Mouse (Mus musculus) cerebellum, postnatal 25 days (tissue): ENCODE measurements at regions not wholly inside any gene's neighbourhood (a gene's known extent, or its start where the extent isn't known, plus 50 kb on each side); places are given as distances from the start of the nearest gene placed in this dataset.

Experiments used
- DNase-seq, 2 experiments: peaks; one replicate each; pipeline ENCODE4 v3.0.0; 2021; ENCODE audit warnings: mixed read lengths in 2 of 2

GRCm38 (mm10) chr9:94467846-94468245 lies 70.0 kb downstream of the 1190002N15Rik start:
- DNase-seq = no peak

- DNase-seq = peak; percentile 24 to 35
Measured at GRCm38 (mm10) chr9:94456085-94456531, 81.8 kb downstream of the 1190002N15Rik start.

GRCm38 (mm10) chr9:94455466-94455865 lies 82.4 kb downstream of the 1190002N15Rik start:
- DNase-seq = no peak

GRCm38 (mm10) chr9:94449911-94450310 lies 88.0 kb downstream of the 1190002N15Rik start:
- DNase-seq = no peak

GRCm38 (mm10) chr9:94446182-94446763 lies 91.6 kb downstream of the 1190002N15Rik start:
- no peak for DNase-seq

- no peak for DNase-seq
Measured at GRCm38 (mm10) chr9:94444140-94444789, 93.6 kb downstream of the 1190002N15Rik start.

GRCm38 (mm10) chr9:94441393-94441792 lies 96.5 kb downstream of the 1190002N15Rik start:
- no peak for DNase-seq

- no peak for DNase-seq
Measured at GRCm38 (mm10) chr9:94433468-94433867, 104.4 kb downstream of the 1190002N15Rik start.

GRCm38 (mm10) chr9:94432144-94432747 lies 105.6 kb downstream of the 1190002N15Rik start:
- DNase-seq = no peak

- no peak for DNase-seq
Measured at GRCm38 (mm10) chr9:94431540-94431939, 106.3 kb downstream of the 1190002N15Rik start.

- DNase-seq = no peak
Measured at GRCm38 (mm10) chr9:94430996-94431395, 106.9 kb downstream of the 1190002N15Rik start.

GRCm38 (mm10) chr9:94426740-94427139 lies 111.1 kb downstream of the 1190002N15Rik start:
- DNase-seq = no peak

GRCm38 (mm10) chr9:94425804-94426203 lies 112.1 kb downstream of the 1190002N15Rik start:
- DNase-seq = no peak

GRCm38 (mm10) chr9:94424438-94425135 lies 113.3 kb downstream of the 1190002N15Rik start:
- DNase-seq = no peak

GRCm38 (mm10) chr9:94410546-94410945 lies 127.3 kb downstream of the 1190002N15Rik start:
- DNase-seq = no peak

GRCm38 (mm10) chr9:94410042-94410441 lies 127.8 kb downstream of the 1190002N15Rik start:
- DNase-seq = peak in 1 of 2 experiments; percentile 29

GRCm38 (mm10) chr9:94408635-94409323 lies 129.1 kb downstream of the 1190002N15Rik start:
- DNase-seq = no peak

- DNase-seq = peak in 1 of 2 experiments; percentile 22
Measured at GRCm38 (mm10) chr9:94407671-94408070, 130.2 kb downstream of the 1190002N15Rik start.

- peak; percentile 45 to 51 for DNase-seq
Measured at GRCm38 (mm10) chr9:94404551-94404950, 133.3 kb downstream of the 1190002N15Rik start.

GRCm38 (mm10) chr9:94400596-94400995 lies 137.3 kb downstream of the 1190002N15Rik start:
- no peak for DNase-seq

GRCm38 (mm10) chr9:94395215-94395614 lies 142.7 kb downstream of the 1190002N15Rik start:
- no peak for DNase-seq

GRCm38 (mm10) chr9:94386190-94386589 lies 151.7 kb downstream of the 1190002N15Rik start:
- no peak for DNase-seq

GRCm38 (mm10) chr9:94382293-94382692 lies 155.6 kb downstream of the 1190002N15Rik start:
- peak; percentile 20 to 25 for DNase-seq
